In the genomic region with DNA sequence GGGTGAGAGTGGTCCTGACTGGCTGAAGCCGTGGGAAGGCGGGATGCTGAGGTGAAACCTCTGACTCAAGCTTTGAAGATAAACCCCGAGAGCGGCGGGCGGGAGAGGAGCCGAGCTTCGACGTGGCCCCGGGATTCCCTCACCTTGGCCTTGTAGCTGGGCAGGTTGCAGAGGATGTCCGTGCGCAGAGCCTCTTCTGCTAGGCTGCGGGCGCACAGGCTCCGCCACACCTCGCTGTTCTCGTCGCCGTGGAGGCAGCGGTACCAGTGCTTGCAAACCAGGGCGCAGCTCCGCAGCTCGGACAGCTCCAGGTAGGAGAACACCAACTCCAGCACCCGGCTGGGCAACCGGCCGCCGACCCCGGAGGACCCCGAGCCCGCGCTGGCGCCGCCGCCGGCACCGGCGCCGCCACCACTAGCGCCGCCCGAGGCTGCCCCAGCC, we compare ENCODE assay signal across 8 mouse cellular contexts. TPM values are rescaled to one million over a fixed set of nuclear protein-coding genes. Genes with fewer than 3 reads are reported as not detected.
A peak's percentile ranks its signal among the peaks of the same experiment; 100 is the strongest.
DNase-seq lines count a peak whose midpoint lies in the region; TF ChIP-seq lines count a peak whose summit lies in the region.

No protein-coding gene starts in this region.

- H3K4me3 ChIP-seq in embryonic fibroblast, embryonic 13.5 days (ENCODE audit: insufficient read depth, low read length) = peak overlapping the region; percentile 66
- peak overlapping the region; percentile 87 for H3K4me3 ChIP-seq in layer of hippocampus, adult 2 months

- TF ChIP-seq POLR2A in embryonic fibroblast, embryonic 13.5 days (IDR thresholded peaks at IDR 0.05; ENCODE audit: low read depth, low read length) = no peak

- peaks cover 3% of the 10 kb centered on the region; the same call in 1 of the 2 replicates for H3K4me1 ChIP-seq in embryonic fibroblast, embryonic 13.5 days (ENCODE audit: control insufficient read depth, insufficient read depth, low read length)

- DNase-seq in MEL-GATA-1-ER (ENCODE audit: extremely low read depth, low read depth) = peak; percentile 31
- DNase-seq in brain, adult 2 months (ENCODE audit: low read depth, low spot score) = peak; percentile 69
- peak; percentile 55 to 60 for DNase-seq in heart, postnatal 10 days
- DNase-seq in layer of hippocampus, adult 2 months (ENCODE audit: low spot score in 2 of 2) = peak in 1 of 2 experiments; percentile 38
- peak; percentile 49 for DNase-seq in lung, postnatal 10 days
- DNase-seq in right cerebral cortex, postnatal 10 days (ENCODE audit: low spot score in 2 of 2) = peak; percentile 62 to 64
- peak; percentile 73 for DNase-seq in yolk sac, embryonic 10.5 days (ENCODE audit: low spot score)

- TF ChIP-seq CTCF in embryonic fibroblast, embryonic 13.5 days (IDR thresholded peaks at IDR 0.05; ENCODE audit: borderline replicate concordance, insufficient read depth, low read length) = no peak
- no peak for TF ChIP-seq CTCF in layer of hippocampus, adult 2 months (conservative IDR thresholded peaks at IDR 0.05)

- peak overlapping the region; percentile 2; the same call in 1 of the 2 replicates for H3K27ac ChIP-seq in embryonic fibroblast, embryonic 13.5 days (ENCODE audit: insufficient read depth, low read length)
- H3K27ac ChIP-seq in layer of hippocampus, adult 2 months = peak overlapping the region; percentile 88

- intact Hi-C loops in heart, postnatal 10 days (cut with DNase I) = loop anchor here (5.0 kb wide), 1 partner anchor 299 kb away; a partner anchor contains a TSS

RNA-seq across cellular contexts. Expression of a gene that starts 0.6 kb away (rescaled TPM):
- 12.4 and 16.1 TPM in 2 replicates for polyA plus RNA-seq in embryonic fibroblast, embryonic 13.5 days (2011; ENCODE audit: insufficient read length, low read depth, missing spikeins)
- total RNA-seq in heart, postnatal 10 days (2021) = 10 to 100 TPM; 15.5 to 16.3 TPM
- total RNA-seq in layer of hippocampus, adult 2 months (2021) = 10 to 100 TPM; 46.4 to 47.8 TPM

RNA-seq across cellular contexts. Expression of a gene that starts 0.7 kb away (rescaled TPM):
- 11.1 and 11.3 TPM in 2 replicates for polyA plus RNA-seq in embryonic fibroblast, embryonic 13.5 days (2011; ENCODE audit: insufficient read length, low read depth, missing spikeins)
- 1 to 10 TPM; 6.8 to 6.9 TPM for total RNA-seq in heart, postnatal 10 days (2021)
- total RNA-seq in layer of hippocampus, adult 2 months (2021) = 10 to 100 TPM; 11.8 to 13.0 TPM

RNA-seq across cellular contexts. Expression of a gene that starts 24.9 kb away (rescaled TPM):
- polyA plus RNA-seq in embryonic fibroblast, embryonic 13.5 days (2011; ENCODE audit: insufficient read length, low read depth, missing spikeins) = not detected in 2 replicates
- 1 to 10 TPM; 7.9 to 9.6 TPM for total RNA-seq in heart, postnatal 10 days (2021)
- not detected for total RNA-seq in layer of hippocampus, adult 2 months (2021)

RNA-seq across cellular contexts. Expression of a gene that starts 30.9 kb away (rescaled TPM):
- polyA plus RNA-seq in embryonic fibroblast, embryonic 13.5 days (2011; ENCODE audit: insufficient read length, low read depth, missing spikeins) = 20.2 and 27.4 TPM in 2 replicates
- total RNA-seq in heart, postnatal 10 days (2021) = 10 to 100 TPM; 16.1 to 18.5 TPM
- total RNA-seq in layer of hippocampus, adult 2 months (2021) = 10 to 100 TPM; 26.5 to 27.1 TPM

Comparison
In these comparisons a context has a peak if more than half of its experiments do, and no peak if none do; other contexts are left out.
1. RNA of a gene that starts 24.9 kb away (total RNA-seq): 7.9 to 9.6 TPM in heart, postnatal 10 days; not detected in layer of hippocampus, adult 2 months; every median in the first group is over 4 times any median in the second.